Mouse (Mus musculus) hematopoietic stem cell, adult 5-6 weeks (primary cell): Measurements from ENCODE around the gene Nmt1. TPM values are rescaled to one million over a fixed set of nuclear protein-coding genes. Genes with fewer than 3 reads are reported as not detected.

Experiments
- ATAC-seq, 2 experiments: fragments of 125-278 bp in 1 of 2; replicated peaks in 1 of 2; 2 replicates each; pipeline ENCODE4 v1.8.0; 2016 to 2017; ENCODE audit warnings: inconsistent platforms in 2 of 2, mild to moderate bottlenecking in 2 of 2, moderate number of reproducible peaks in 2 of 2, low read depth in 1 of 2, moderate TSS enrichment in 1 of 2; ENCODE audit not compliant: low FRiP score in 2 of 2, poor library complexity in 2 of 2, severe bottlenecking in 2 of 2, insufficient read depth in 1 of 2, low TSS enrichment in 1 of 2
- total RNA-seq: library from RNA; stranded (forward); fragments of 172-1452, 232-1000 nt; gene quantifications from 2 replicates; pipeline ENCODE4 v1.2.3, GENCODE M21; 2017

The Nmt1 gene
- total RNA-seq, 1 experiment from 2014 or later: 26.8 TPM

- ATAC-seq: no peak
These were observed 4.0 kb upstream of the Nmt1 start for GRCm38 (mm10) chr11:103023974-103024373.

DNA sequence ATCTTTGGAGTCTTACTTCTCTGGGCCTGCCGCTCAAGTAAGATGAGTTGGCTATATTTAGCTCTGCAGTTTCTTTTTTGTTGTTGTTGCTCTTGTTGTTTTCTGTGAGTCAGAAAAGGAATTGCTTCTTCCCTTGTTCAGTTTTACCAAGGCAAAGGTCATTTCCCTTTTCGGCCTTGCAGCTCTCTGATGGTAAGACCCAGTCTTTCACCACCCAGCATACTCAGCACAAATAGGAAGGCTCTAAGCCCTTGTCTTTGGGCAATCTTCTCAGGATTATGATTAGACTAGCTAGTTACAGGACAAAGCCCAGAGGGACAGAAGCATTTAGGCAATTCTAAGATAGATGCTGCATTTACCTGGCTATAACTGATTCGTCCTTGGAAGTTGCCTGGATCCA is 1.1 kb upstream of the Nmt1 start:
- ATAC-seq: no peak

- ATAC-seq: 0 out of 4 replicates have a peak, but pooled peaks of 1 of the 2 experiments have one; percentile 2
These were observed 317 bp upstream of the Nmt1 start for GRCm38 (mm10) chr11:103027570-103028175.

GRCm38 (mm10) chr11:103033030-103033429 is 5.0 kb downstream of the Nmt1 start:
- ATAC-seq: no peak

DNA sequence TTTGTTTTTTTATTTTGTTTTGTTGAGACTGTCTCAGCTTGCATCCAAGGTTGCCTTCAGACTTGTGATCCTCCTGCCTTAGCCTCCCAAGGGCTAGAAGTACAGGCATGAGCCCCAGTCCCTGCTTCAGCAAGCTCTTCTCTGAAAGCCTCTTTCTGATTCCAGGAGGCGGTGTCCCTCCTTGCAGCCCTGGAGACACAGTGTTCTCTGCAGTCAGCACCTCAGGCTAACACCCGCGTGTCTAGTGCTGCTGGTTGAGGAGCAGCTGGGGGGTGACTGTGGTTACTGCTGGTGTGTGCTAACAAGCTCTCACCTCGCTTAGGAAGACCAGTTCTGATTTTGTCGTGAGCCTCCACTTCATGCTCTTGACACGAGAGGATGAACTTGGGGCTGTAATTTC is 7.0 kb downstream of the Nmt1 start:
- no peak for ATAC-seq

- ATAC-seq: no peak
These were observed 9.0 kb downstream of the Nmt1 start for GRCm38 (mm10) chr11:103036881-103037465.

DNA sequence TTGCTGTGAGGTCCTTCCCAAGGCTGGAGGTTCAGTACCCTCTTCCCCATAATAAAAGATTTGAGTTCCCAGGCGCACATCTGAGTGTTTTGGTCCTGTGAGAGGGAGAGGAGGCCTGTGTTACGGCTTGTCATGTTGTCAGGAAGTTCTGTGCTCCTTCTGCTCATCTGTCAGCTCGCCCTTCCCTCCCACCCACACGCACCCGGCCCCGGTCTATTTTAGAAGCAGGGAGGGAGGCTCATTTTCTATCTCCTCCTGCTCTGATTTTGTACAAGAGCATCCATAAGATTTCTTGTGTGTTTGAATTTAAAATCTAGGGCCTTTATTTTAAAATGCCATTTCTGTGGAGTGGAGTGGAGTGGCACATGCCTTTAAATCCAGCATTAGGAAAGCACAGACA is 10.0 kb downstream of the Nmt1 start:
- ATAC-seq: no peak

DNA sequence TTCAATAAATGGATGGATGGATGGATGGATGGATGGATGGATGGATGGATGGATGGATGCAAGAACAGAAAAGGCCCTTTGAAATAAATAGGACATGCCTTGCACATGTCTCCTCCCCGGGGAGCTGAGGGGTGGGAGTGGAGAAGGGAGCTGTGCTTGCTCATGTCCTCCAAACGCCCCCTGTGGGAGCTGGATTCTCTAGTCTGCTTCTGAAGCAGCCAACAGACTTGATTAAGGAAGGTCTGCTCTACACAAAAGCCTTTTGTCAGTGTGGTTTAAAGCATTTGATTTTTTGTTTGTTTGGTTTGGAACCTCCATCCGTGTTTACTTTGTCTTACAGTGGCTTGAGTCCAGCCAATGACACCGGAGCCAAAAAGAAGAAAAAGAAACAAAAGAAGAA is 14.8 kb downstream of the Nmt1 start:
- ATAC-seq: no peak

GRCm38 (mm10) chr11:103043982-103044381 is 16.0 kb downstream of the Nmt1 start:
- ATAC-seq: no peak

DNA sequence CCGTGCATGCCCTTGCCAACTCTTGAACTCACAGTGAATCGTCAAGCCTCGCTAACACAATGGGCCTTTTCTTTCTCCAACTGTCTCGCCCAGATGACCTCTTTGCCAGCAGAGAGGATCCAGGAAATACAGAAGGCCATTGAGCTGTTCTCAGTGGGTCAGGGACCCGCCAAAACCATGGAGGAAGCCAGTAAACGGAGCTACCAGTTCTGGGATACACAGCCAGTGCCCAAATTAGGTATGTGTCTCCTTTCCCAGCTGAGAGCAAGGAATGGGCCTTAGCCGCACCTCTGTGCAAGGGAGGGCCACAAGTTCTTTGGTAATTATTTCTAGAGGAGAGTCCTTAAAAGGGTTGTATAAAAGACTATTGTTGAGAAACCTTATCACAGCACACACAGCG is 18.3 kb downstream of the Nmt1 start:
- no peak for ATAC-seq

- no peak for ATAC-seq
These were observed 21.6 kb downstream of the Nmt1 start for GRCm38 (mm10) chr11:103049611-103050010.

DNA sequence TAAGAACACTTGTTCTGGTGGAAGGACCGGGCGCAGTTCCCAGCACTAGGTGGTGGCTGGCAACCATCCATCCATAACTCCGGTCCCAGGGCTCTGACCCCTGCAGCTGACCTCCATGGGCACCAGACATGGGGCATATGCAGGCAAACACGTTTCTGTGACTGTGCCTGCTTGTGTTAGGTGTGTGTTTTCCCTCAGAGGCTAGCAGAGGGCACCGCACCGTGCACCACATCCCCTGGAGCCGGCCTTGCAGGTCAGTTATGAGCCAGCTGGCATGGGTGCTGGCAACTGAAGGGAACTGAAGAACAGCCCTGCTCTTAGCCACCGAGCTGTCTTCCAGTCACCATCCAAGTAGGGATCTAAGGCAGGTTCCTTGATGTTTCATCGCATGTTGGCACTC is 22.2 kb downstream of the Nmt1 start:
- no peak for ATAC-seq

GRCm38 (mm10) chr11:103051249-103051691 is 23.3 kb downstream of the Nmt1 start:
- ATAC-seq: peak in 1 of 2 experiments; percentile 17; a peak in 1 of 4 replicates

GRCm38 (mm10) chr11:103052078-103052477 is 24.1 kb downstream of the Nmt1 start:
- ATAC-seq: no peak

DNA sequence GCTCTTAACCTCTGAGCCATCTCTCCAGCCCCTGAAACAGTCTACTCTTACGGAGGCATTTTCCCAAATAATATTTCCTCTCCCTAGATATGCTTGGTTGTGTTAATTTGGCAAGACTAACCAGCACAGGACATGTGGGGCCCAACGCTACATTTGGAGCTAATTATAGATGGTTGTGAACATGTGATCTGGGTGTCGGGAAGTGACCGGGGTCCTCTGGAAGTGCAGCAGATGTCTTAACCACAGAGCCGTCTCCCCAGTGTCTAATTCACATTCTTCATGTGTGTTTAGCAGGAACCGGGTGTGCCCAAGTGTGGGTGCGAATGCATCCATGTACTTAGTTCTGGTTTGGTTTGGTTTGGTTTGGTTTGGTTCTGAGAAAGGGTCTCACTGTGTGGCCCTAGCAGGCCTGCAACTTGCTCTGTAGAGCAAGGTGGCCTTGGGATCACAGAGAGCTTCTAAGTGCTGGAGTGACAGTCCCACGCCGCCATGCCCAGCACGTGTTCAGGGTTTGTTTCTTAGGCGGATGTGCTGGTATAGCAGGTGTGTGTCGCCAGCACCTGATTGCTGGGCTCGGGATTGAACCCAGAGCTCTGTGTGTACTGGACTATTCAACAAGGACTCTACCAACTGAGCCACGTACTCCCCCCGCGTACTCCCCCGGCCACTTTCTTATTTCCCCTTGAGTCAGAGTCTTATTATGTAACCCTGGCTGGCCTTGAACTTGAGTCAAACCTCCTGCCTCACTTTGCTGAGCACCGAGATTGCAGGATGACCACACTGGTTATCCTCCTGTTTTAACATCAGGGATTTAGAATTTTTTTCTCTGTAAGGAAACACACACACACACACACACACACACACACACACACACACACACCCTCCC is 25.4 kb downstream of the Nmt1 start:
- no peak for ATAC-seq

DNA sequence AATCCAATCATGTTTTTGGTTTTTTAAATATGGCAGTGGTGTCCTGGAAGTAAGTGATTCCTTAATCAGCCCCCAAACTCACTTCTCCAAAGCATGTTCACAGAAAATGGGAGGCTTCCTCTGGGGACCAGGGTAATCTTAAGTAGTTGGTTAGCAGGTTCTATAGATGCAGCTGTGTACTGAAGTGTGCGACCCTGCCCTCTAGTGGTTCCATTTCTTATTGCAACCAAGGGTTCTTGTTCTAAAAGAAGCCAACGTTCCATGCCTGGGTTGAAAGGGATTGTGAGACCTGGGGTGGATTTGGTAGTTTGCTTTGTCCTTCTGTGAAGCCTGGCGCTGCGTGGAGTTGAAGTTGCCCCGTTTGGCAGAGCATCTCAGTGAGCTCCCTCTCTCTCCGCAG is 26.8 kb downstream of the Nmt1 start:
- peak; percentile 68 to 76; a peak in 3 of 4 replicates for ATAC-seq

- no peak for ATAC-seq
These were observed 28.6 kb downstream of the Nmt1 start for GRCm38 (mm10) chr11:103056636-103057035.

DNA sequence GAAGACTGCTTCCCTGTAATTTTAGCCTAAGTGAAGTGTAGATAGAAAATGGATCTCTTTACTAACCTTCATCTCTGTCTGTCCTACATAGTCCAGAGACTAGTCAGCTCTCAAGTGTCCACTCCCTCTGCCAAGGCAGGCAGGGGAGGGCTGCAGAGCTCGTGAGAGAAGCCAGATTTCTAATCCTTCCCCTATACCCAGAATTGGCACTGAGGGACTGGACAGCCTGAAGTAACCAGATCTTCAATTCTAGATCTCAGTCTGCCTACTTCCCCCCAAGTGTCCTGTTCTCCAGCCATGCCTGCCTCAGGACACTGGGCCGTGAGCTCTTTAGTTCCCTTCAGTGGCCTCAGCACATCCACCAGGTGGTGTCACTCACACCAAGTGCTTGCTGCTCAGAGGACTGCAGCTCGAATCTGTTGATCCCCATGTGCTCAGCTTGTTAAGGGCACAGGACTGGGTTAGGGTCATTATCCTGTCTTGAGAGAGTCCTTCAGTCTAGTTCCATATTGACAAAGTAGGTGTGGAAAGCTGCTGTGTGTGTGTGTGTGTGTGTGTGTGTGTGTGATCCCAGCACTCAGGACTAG is 30.6 kb downstream of the Nmt1 start:
- no peak for ATAC-seq
